Mouse (Mus musculus) intestine, embryonic 16.5 days (tissue): ENCODE data around the gene Abraxas2. TPM values are rescaled to one million over a fixed set of nuclear protein-coding genes. Genes with fewer than 3 reads are reported as not detected.

Source experiments
- ATAC-seq: fragments of 200-750 bp; cut with Nextera tagmentation; 2 replicates; pipeline ENCODE4 v1.8.0; 2017; ENCODE audit warnings: moderate TSS enrichment, moderate library complexity
- H3K27ac ChIP-seq: fragments of 300-500 bp; sonication (generic); 2 replicates; pipeline ENCODE4 v1.5.1; 2014; ENCODE audit warnings: mild to moderate bottlenecking, low read length
- H3K27me3 ChIP-seq: fragments of 300-500 bp; sonication (generic); replicated peaks from 2 replicates; pipeline ENCODE4 v1.6.1; 2014; ENCODE audit warnings: low read length, control low read depth, mixed read lengths; ENCODE audit not compliant: control insufficient read depth, insufficient read depth
- H3K36me3 ChIP-seq: fragments of 300-500 bp; sonication (generic); 2 replicates; pipeline ENCODE4 v1.6.1; 2014; ENCODE audit warnings: low read length, control low read depth; ENCODE audit not compliant: control insufficient read depth, insufficient read depth
- H3K4me1 ChIP-seq: fragments of 300-500 bp; sonication (generic); 2 replicates; pipeline ENCODE4 v1.6.1; 2014; ENCODE audit warnings: low read length, control low read depth, mixed read lengths; ENCODE audit not compliant: control insufficient read depth, insufficient read depth
- H3K4me2 ChIP-seq: fragments of 300-500 bp; sonication (generic); 2 replicates; pipeline ENCODE4 v1.6.1; 2014; ENCODE audit warnings: low read depth, low read length, control low read depth
- H3K4me3 ChIP-seq: fragments of 300-500 bp; sonication (generic); 2 replicates; pipeline ENCODE4 v1.5.1; 2014; ENCODE audit warnings: mild to moderate bottlenecking, low read length
- H3K9ac ChIP-seq: fragments of 300-500 bp; sonication (generic); 2 replicates; pipeline ENCODE4 v1.6.1; 2014; ENCODE audit warnings: low read depth, low read length
- H3K9me3 ChIP-seq: fragments of 300-500 bp; sonication (generic); 2 replicates; pipeline ENCODE4 v1.6.1; 2016; ENCODE audit warnings: low read length, control low read depth; ENCODE audit not compliant: control insufficient read depth
- WGBS: fragments of 180-500 bp; shearing (Covaris S2); extraction: QIAGEN DNeasy Blood & Tissue Kit; methylation state at CpG from one replicate; pipeline ENCODE4 v1.1.7; 2014; 5-methylcytosine and 5-hydroxymethylcytosine counted together
- polyA plus RNA-seq: library from polyadenylated mRNA; unstranded; fragments of >200 nt; fragmentation: Nextera tagmentation; extraction: Ambion mirVana; gene quantifications from 2 replicates; pipeline ENCODE4 v1.2.1, GENCODE M21; 2015

Gene Abraxas2
- polyA plus RNA-seq, 1 experiment from 2014 or later, result 32.4 TPM

DNA sequence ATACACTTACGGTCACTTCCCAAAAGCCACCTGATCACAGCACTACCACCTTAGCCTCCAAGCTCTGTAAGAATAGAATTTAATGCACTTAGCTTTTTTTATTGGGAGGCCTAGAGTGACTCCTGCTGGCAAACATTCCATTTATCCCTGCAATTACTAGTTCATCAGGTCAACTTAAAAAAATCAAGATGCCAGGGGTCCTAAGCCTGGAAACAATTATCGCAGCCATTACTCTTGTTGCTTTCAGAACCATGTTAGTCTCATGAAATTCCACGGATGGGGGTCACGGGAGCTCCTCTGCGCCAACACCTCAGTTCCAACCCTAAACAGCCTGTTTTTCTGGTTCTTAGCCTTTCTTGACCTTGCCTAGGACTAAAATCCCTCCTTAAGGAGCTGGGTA, 43.9 kb upstream of the Abraxas2 start:
- peaks cover 26% of the 10 kb centered on the region for H3K4me1 ChIP-seq
- H3K27me3 ChIP-seq, result no peaks in the 10 kb centered on the region
- no peak overlapping the region for H3K4me3 ChIP-seq
- H3K27ac ChIP-seq, result no peak overlapping the region
- no peak overlapping the region for H3K4me2 ChIP-seq
- H3K36me3 ChIP-seq, result no peaks in the 10 kb centered on the region
- no peak overlapping the region for H3K9ac ChIP-seq
- ATAC-seq, result no peak
- no peaks in the 10 kb centered on the region for H3K9me3 ChIP-seq
- 75% methylated on average over 5 of the region's 5 CpGs for WGBS

DNA sequence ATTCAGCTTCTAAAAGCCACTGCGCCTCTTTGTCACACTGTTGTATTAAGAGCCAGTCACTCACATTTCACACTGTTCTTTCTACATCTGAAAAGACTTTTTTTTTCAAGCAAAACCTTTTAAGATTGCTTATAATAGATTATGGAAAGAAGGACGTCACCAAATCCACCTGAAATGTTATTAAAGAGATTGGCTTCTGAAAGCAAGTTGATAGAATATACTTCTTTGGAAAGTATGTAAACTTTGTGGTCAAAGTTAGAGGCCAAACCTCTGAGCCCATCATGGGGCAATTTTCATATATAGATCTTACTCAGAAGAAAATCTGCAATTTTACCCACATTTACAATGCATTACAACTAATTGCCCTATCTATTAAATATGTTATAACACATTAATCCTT, 42.5 kb upstream of the Abraxas2 start:
- no peak for ATAC-seq
- H3K4me2 ChIP-seq, result no peak overlapping the region
- WGBS, result 81% methylated on average over 2 of the region's 2 CpGs
- peaks cover 13% of the 10 kb centered on the region for H3K4me1 ChIP-seq
- H3K9me3 ChIP-seq, result no peaks in the 10 kb centered on the region
- no peak overlapping the region for H3K4me3 ChIP-seq
- no peak overlapping the region for H3K9ac ChIP-seq
- no peaks in the 10 kb centered on the region for H3K27me3 ChIP-seq
- H3K27ac ChIP-seq, result no peak overlapping the region
- no peaks in the 10 kb centered on the region for H3K36me3 ChIP-seq

DNA sequence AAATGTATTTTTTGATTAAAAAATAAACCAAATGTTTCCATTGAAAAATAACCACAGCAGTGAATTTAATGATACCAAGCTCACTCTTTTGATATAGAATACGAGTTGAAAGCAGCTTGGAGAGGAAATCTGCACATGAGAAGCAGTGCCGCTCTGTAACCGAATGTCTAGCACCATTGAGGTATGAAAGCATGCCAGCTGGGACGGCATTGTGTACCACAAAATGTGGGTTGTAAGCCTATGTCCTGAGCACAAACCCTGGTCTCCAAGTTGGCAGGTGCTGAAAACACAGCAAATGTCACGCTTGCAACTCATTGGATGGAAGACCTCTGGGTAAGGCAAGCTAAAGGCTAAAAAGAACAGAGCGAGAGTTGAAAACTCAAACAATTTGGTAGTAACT, 42.0 kb upstream of the Abraxas2 start:
- no peaks in the 10 kb centered on the region for H3K36me3 ChIP-seq
- no peak for ATAC-seq
- H3K4me1 ChIP-seq, result peaks cover 13% of the 10 kb centered on the region
- no peak overlapping the region for H3K9ac ChIP-seq
- no peak overlapping the region for H3K4me2 ChIP-seq
- H3K4me3 ChIP-seq, result no peak overlapping the region
- 96% methylated on average over 6 of the region's 6 CpGs for WGBS
- H3K9me3 ChIP-seq, result no peaks in the 10 kb centered on the region
- H3K27me3 ChIP-seq, result no peaks in the 10 kb centered on the region
- H3K27ac ChIP-seq, result no peak overlapping the region

DNA sequence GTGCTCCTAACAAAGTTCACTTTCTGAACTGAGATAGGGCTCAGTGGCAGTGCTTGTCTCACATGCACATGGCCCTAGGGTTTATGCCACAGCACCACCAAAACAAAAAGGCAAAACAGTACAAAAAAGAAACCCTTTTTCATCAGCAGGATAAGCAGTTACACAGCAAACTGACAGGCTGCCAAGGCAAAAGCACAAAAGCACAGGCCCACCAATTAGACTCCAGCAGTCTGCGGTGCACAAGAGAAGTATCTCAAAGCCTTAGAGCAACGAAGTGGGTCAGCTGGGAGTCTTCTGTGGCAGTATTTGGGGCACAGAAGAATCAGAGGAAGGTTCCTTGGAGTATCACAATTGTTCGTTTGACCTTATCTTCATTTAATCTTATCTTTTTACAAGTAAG, 38.3 kb upstream of the Abraxas2 start:
- Histone ChIP-seq H3K27ac (no peak overlapping the region), H3K4me1 (peaks cover 3% of the 10 kb centered on the region; the same call in 1 of the 2 replicates), H3K4me3 (no peak overlapping the region), H3K4me2 (no peak overlapping the region), H3K36me3 (peaks cover 3% of the 10 kb centered on the region; the same call in 1 of the 2 replicates), H3K9ac (no peak overlapping the region), H3K27me3 (no peaks in the 10 kb centered on the region), H3K9me3 (no peaks in the 10 kb centered on the region)
- ATAC-seq, result no peak
- 81% methylated on average over 3 of the region's 3 CpGs for WGBS

DNA sequence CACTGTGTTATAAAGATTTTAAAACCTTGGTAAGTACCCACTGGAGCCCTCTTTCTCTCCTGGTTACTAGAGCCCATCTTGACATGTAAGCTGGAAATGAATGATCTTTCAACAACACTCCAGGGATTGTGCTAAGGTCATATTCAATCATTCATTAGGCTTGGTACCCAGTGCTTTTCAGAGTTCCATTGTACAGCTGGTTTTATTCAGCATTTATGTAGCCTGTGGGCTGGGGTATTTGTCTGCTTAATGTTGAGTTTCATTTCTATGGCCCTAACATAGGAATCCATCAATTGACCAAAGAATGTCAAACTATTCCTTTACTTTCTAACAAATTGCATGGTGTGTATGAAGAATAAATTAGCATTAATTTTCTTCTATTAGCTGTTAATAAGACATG, 35.2 kb upstream of the Abraxas2 start:
- H3K27ac ChIP-seq, result no peak overlapping the region
- no peak overlapping the region for H3K4me2 ChIP-seq
- no peak for ATAC-seq
- peaks cover 6% of the 10 kb centered on the region for H3K36me3 ChIP-seq
- no peak overlapping the region for H3K9ac ChIP-seq
- H3K27me3 ChIP-seq, result no peaks in the 10 kb centered on the region
- no peak overlapping the region for H3K4me3 ChIP-seq
- H3K9me3 ChIP-seq, result no peaks in the 10 kb centered on the region
- H3K4me1 ChIP-seq, result no peaks in the 10 kb centered on the region

DNA sequence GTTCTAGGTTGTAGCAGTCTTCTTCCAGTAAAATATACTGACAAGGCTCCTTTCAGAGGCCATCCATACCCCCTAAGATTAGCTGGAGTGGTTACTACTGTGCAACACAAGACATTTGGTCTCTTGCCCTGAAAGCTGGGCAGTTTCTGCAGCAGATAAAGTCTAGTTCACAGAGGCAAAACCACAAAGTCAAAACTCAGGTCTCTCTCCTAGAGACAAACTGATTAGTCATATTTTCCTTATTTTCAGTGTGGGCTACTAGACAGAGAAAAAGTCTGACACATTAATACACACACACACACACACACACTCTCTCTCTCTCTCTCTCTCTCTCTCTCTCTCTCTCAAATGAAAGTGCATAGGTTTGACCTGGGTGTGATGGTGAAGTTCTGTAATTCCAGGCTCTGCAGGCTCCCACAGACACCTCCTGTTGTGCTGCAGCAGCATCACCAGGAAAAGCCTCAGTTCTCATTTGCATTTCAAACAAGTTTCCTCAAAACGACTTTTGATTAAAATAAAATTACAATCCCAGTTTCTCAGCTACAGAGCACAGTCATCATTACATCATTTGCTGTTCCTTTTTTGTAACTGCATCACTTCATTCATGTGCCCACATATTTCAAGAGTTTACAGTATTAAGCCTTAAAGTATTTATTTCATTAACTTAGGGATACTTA, 34.5 kb upstream of the Abraxas2 start:
- Histone ChIP-seq H3K9ac (no peak overlapping the region), H3K4me1 (no peaks in the 10 kb centered on the region), H3K4me2 (no peak overlapping the region), H3K27ac (no peak overlapping the region), H3K36me3 (peaks cover 6% of the 10 kb centered on the region), H3K9me3 (no peaks in the 10 kb centered on the region), H3K4me3 (no peak overlapping the region), H3K27me3 (no peaks in the 10 kb centered on the region)
- no peak for ATAC-seq
- WGBS, result 22% methylated on average over 1 of the region's 1 CpGs

DNA sequence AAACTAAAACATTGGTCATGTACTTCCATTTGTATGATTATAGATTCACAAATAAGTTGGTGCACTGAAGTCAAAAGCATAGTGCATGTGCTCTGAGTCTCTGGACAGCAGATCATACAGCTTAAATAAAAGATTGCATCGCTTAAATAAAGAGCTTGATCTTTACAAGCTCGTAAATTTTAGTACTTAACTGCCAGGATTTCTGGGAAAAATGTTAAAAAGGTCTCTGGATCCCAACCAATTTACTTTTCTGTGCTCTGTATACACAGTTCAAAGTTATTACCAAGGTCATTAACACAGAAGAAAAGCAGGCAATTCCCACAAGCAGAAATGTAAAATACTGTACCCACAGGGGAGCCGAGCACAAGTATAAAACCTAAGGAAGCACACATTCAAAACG, 28.1 kb upstream of the Abraxas2 start:
- H3K27me3 ChIP-seq, result no peaks in the 10 kb centered on the region
- ATAC-seq, result no peak
- H3K4me2 ChIP-seq, result no peak overlapping the region
- no peaks in the 10 kb centered on the region for H3K9me3 ChIP-seq
- H3K36me3 ChIP-seq, result peaks cover 3% of the 10 kb centered on the region; the same call in 1 of the 2 replicates
- no peak overlapping the region for H3K4me3 ChIP-seq
- H3K4me1 ChIP-seq, result no peaks in the 10 kb centered on the region
- 67% methylated on average over 4 of the region's 4 CpGs for WGBS
- no peak overlapping the region for H3K27ac ChIP-seq
- no peak overlapping the region for H3K9ac ChIP-seq

DNA sequence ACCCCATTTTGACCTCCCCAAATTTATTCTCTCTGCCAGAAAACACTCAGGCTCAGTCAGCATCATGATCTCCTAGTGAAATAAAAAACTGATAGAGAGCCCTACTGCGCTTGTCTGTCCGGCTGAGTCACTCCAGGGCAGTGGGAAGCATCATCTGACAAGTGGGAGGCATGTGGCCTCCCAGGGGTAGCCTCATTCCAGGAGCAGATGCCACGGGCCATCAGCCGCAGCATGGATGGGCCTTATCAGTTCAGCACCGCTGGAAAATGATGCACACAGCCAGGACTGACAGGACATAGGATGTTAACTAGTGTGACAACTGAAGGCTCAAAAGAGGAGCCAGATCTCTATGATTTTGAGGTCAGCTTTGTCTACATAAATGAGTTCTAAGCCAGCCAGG, 17.7 kb upstream of the Abraxas2 start:
- WGBS, result 81% methylated on average over 5 of the region's 5 CpGs
- no peak overlapping the region for H3K27ac ChIP-seq
- no peak for ATAC-seq
- no peak overlapping the region for H3K4me3 ChIP-seq
- H3K4me1 ChIP-seq, result no peaks in the 10 kb centered on the region
- no peaks in the 10 kb centered on the region for H3K36me3 ChIP-seq
- H3K4me2 ChIP-seq, result no peak overlapping the region
- H3K27me3 ChIP-seq, result no peaks in the 10 kb centered on the region
- no peaks in the 10 kb centered on the region for H3K9me3 ChIP-seq
- H3K9ac ChIP-seq, result no peak overlapping the region

DNA sequence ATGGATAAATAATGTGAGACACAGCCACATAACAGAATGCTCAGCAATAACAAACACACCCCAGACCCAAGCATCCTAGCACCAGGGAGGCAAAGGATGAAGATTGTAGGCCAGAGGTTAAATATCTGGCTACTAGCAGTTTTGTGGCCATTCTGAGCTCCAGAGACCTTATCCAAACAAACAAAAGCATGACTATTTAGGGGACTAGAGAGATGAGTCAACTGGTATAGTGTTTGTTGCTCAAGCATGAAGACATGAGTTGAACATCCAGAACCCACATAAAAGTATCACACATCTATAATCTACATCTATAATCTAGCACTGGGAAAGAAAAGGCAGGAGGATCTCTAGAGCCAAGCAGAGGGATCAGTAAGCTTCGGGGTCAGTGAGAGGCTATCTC, 16.6 kb upstream of the Abraxas2 start:
- no peak overlapping the region for H3K9ac ChIP-seq
- WGBS, result 91% methylated on average over 1 of the region's 1 CpGs

DNA sequence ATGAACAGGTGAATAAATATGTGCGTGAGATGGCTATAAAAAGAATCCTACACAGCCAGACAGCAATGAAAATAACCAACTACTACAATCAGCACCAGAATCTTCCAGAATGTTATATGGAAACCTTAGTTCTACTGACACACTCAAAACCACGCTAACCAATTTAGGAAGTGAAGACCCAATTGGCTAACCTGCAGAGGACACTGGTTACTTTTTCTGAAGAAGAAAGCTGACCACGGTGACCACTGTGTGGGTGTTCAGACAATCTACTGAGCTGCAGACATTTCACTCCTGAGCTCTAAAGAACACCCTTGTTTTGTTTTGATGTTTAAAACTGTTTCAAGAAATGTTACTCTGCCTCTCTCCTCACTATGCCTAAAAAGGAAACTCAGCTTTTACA, 15.9 kb upstream of the Abraxas2 start:
- no peak overlapping the region for H3K27ac ChIP-seq
- no peaks in the 10 kb centered on the region for H3K9me3 ChIP-seq
- WGBS, result 95% methylated on average over 3 of the region's 3 CpGs
- ATAC-seq, result no peak
- no peaks in the 10 kb centered on the region for H3K36me3 ChIP-seq
- H3K27me3 ChIP-seq, result no peaks in the 10 kb centered on the region
- no peak overlapping the region for H3K4me2 ChIP-seq
- no peak overlapping the region for H3K9ac ChIP-seq
- H3K4me3 ChIP-seq, result no peak overlapping the region
- H3K4me1 ChIP-seq, result no peaks in the 10 kb centered on the region

More for the DNA sequence above, 16.6 kb upstream of the Abraxas2 start:
- no peak for ATAC-seq
- Histone ChIP-seq H3K27me3 (no peaks in the 10 kb centered on the region), H3K9me3 (no peaks in the 10 kb centered on the region), H3K4me3 (no peak overlapping the region), H3K4me1 (no peaks in the 10 kb centered on the region), H3K4me2 (no peak overlapping the region), H3K27ac (no peak overlapping the region), H3K36me3 (no peaks in the 10 kb centered on the region)
